12 mouse cellular contexts compared by ENCODE assay signal in the genomic region with DNA sequence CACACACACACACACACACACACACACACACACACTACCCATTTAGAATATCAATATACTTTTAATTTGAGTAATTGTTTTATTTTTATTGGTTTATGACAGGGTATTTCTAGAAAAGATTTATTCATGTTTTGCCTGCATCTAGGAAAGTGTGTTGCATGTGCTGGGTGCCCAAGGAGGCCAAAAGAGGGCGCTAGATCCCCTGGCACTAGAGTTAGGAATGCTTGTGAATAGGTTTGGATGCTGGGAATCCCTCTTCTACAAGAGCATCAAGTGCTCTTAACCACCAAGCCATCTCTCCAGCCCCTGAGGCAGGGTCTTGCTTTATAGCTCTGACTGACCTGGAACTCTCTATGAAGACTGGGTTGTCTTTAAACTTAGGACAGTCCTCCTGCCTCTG. TPM values are rescaled to one million over a fixed set of nuclear protein-coding genes. Genes with fewer than 3 reads are reported as not detected.
A peak's percentile ranks its signal among the peaks of the same experiment; 100 is the strongest.
DNase-seq lines count a peak whose midpoint lies in the region; ATAC-seq and TF ChIP-seq lines count a peak whose summit lies in the region.
"Had no signal": no experiment of that assay in that cellular context is flagged by ENCODE, and none has a peak within 500 bp of the region (broad histone marks: within the 10 kb centered on the region; RNA-seq: fewer than 3 reads in every experiment).

No protein-coding gene starts in this region.

- no peak for ATAC-seq in kidney, postnatal 0 days (replicated peaks; ENCODE audit: low FRiP score, low read depth)
- no peak for ATAC-seq in midbrain, embryonic 11.5 days (ENCODE audit: low FRiP score)
- ATAC-seq in Patski = no peak
- ATAC-seq: forebrain, embryonic 14.5 days had no signal

- H3K4me2 ChIP-seq in kidney, postnatal 0 days (ENCODE audit: low read length) = no peak overlapping the region
- H3K4me2 ChIP-seq in midbrain, embryonic 11.5 days = no peak overlapping the region
- H3K4me2 ChIP-seq: limb, embryonic 13.5 days had no signal

- H3K27me3 ChIP-seq in kidney, postnatal 0 days (ENCODE audit: insufficient read depth, low read length) = no peaks in the 10 kb centered on the region
- no peaks in the 10 kb centered on the region for H3K27me3 ChIP-seq in midbrain, embryonic 11.5 days (ENCODE audit: control insufficient read depth, insufficient read depth, low read length)
- H3K27me3 ChIP-seq in midbrain, embryonic 10.5 days (ENCODE audit: low read depth, poor library complexity, severe bottlenecking) = no peaks in the 10 kb centered on the region
- H3K27me3 ChIP-seq in Patski = no peaks in the 10 kb centered on the region
- H3K27me3 ChIP-seq: limb, embryonic 13.5 days had no signal

- H3K4me1 ChIP-seq in kidney, postnatal 0 days (replicated peaks; ENCODE audit: insufficient read depth, low read length) = no peaks in the 10 kb centered on the region
- H3K4me1 ChIP-seq in midbrain, embryonic 11.5 days (ENCODE audit: control insufficient read depth, insufficient read depth, low read length) = no peaks in the 10 kb centered on the region
- H3K4me1 ChIP-seq in midbrain, embryonic 10.5 days = no peaks in the 10 kb centered on the region
- H3K4me1 ChIP-seq: limb, embryonic 13.5 days had no signal

- DNase-seq in kidney, postnatal 0 days (ENCODE audit: low spot score) = no peak
- DNase-seq in kidney, postnatal 10 days = no peak
- peak; percentile 35 for DNase-seq in midbrain, embryonic 11.5 days (ENCODE audit: low spot score, missing footprints)
- no peak for DNase-seq in midbrain, embryonic 10.5 days (ENCODE audit: low spot score)
- DNase-seq in Patski (ENCODE audit: low read depth, low spot score) = no peak
- no peak for DNase-seq in urinary bladder, postnatal 36 days (ENCODE audit: low spot score in 2 of 2)
- no peak for DNase-seq in natural killer cell, adult 2 months (ENCODE audit: low spot score in 2 of 2)
- DNase-seq: cerebellum, adult 8-10 months; lung, postnatal 4 days; midbrain, embryonic 14.5 days had no signal

- in situ Hi-C loops in Patski (cut with MboI; ENCODE audit: low pct_unique_long_range_greater_than_20kb) = no loop called here

- no peaks in the 10 kb centered on the region for H3K36me3 ChIP-seq in kidney, postnatal 0 days (ENCODE audit: insufficient read depth, low read length)
- no peaks in the 10 kb centered on the region; the same call in 1 of the 2 replicates for H3K36me3 ChIP-seq in midbrain, embryonic 11.5 days (ENCODE audit: control insufficient read depth, insufficient read depth, low read length)
- H3K36me3 ChIP-seq in midbrain, embryonic 10.5 days = no peaks in the 10 kb centered on the region

- H3K27ac ChIP-seq in kidney, postnatal 0 days = no peak overlapping the region
- H3K27ac ChIP-seq in midbrain, embryonic 11.5 days (ENCODE audit: low read depth, low read length) = no peak overlapping the region
- no peak overlapping the region for H3K27ac ChIP-seq in midbrain, embryonic 10.5 days (replicated peaks)
- H3K27ac ChIP-seq: limb, embryonic 13.5 days had no signal

- 0% methylated on average over 1 of the region's 1 CpGs for WGBS in kidney, postnatal 0 days
- WGBS in midbrain, embryonic 11.5 days = 0% methylated on average over 1 of the region's 1 CpGs
- WGBS in midbrain, embryonic 10.5 days = 0% methylated on average over 1 of the region's 1 CpGs

- H3K4me3 ChIP-seq in kidney, postnatal 0 days (replicated peaks; ENCODE audit: low read depth, low read length) = no peak overlapping the region
- H3K4me3 ChIP-seq in midbrain, embryonic 11.5 days (ENCODE audit: low read depth, low read length) = no peak overlapping the region
- no peak overlapping the region for H3K4me3 ChIP-seq in midbrain, embryonic 10.5 days
- H3K4me3 ChIP-seq: limb, embryonic 13.5 days had no signal

- no peak overlapping the region for H3K9ac ChIP-seq in kidney, postnatal 0 days (ENCODE audit: low read depth, low read length)
- H3K9ac ChIP-seq in midbrain, embryonic 11.5 days (ENCODE audit: low read length) = no peak overlapping the region
- H3K9ac ChIP-seq: limb, embryonic 13.5 days had no signal

- POLR2A ChIA-PET in Patski (lab: Charles Lee) = no interaction called here

- CTCF ChIA-PET in Patski (lab: Charles Lee) = no interaction called here

- no peaks in the 10 kb centered on the region for H3K9me3 ChIP-seq in kidney, postnatal 0 days (replicated peaks; ENCODE audit: low read length)
- no peaks in the 10 kb centered on the region for H3K9me3 ChIP-seq in midbrain, embryonic 11.5 days (ENCODE audit: control insufficient read depth, low read length)
- no peaks in the 10 kb centered on the region for H3K9me3 ChIP-seq in midbrain, embryonic 10.5 days (replicated peaks)
- H3K9me3 ChIP-seq: limb, embryonic 13.5 days had no signal

- TF ChIP-seq CTCF in kidney, postnatal 0 days (IDR thresholded peaks at IDR 0.05; ENCODE audit: low read depth) = peak; percentile 27; the same call in 1 of the 2 replicates
- TF ChIP-seq CTCF in Patski (IDR thresholded peaks at IDR 0.05) = peak; percentile 64

RNA-seq across cellular contexts. Expression of a gene that starts 14.7 kb away (rescaled TPM):
- polyA plus RNA-seq in kidney, postnatal 0 days (2015; fragmentation: Nextera tagmentation; extraction: Ambion mirVana) = 15.5 and 16.3 TPM in 2 replicates
- polyA plus RNA-seq in midbrain, embryonic 11.5 days (2014; fragmentation: Nextera tagmentation; extraction: Ambion mirVana) = 4.2 and 4.5 TPM in 2 replicates
- 3.9 and 5.4 TPM in 2 replicates for polyA plus RNA-seq in midbrain, embryonic 10.5 days (2016; fragmentation: Nextera tagmentation; extraction: Ambion mirVana)
- polyA plus RNA-seq in Patski (2021) = 0.27 TPM

RNA-seq across cellular contexts. Expression of a gene that starts 18.8 kb away (rescaled TPM):
- polyA plus RNA-seq in kidney, postnatal 0 days (2015; fragmentation: Nextera tagmentation; extraction: Ambion mirVana) = 317 and 325 TPM in 2 replicates
- 332 and 341 TPM in 2 replicates for polyA plus RNA-seq in midbrain, embryonic 11.5 days (2014; fragmentation: Nextera tagmentation; extraction: Ambion mirVana)
- 314 and 322 TPM in 2 replicates for polyA plus RNA-seq in midbrain, embryonic 10.5 days (2016; fragmentation: Nextera tagmentation; extraction: Ambion mirVana)
- polyA plus RNA-seq in Patski (2021) = 243 TPM

RNA-seq across cellular contexts. Expression of a gene that starts 19.0 kb away (rescaled TPM):
- polyA plus RNA-seq in kidney, postnatal 0 days (2015; fragmentation: Nextera tagmentation; extraction: Ambion mirVana) = 0.72 and 1.1 TPM in 2 replicates
- 0.79 and 0.81 TPM in 2 replicates for polyA plus RNA-seq in midbrain, embryonic 11.5 days (2014; fragmentation: Nextera tagmentation; extraction: Ambion mirVana)
- 0.97 and 1.3 TPM in 2 replicates for polyA plus RNA-seq in midbrain, embryonic 10.5 days (2016; fragmentation: Nextera tagmentation; extraction: Ambion mirVana)
- polyA plus RNA-seq in Patski (2021) = 0.65 TPM

RNA-seq across cellular contexts. Expression of a gene that starts 48.9 kb away (rescaled TPM):
- 0.97 and 1.7 TPM in 2 replicates for polyA plus RNA-seq in kidney, postnatal 0 days (2015; fragmentation: Nextera tagmentation; extraction: Ambion mirVana)
- 6.5 and 7.7 TPM in 2 replicates for polyA plus RNA-seq in midbrain, embryonic 11.5 days (2014; fragmentation: Nextera tagmentation; extraction: Ambion mirVana)
- polyA plus RNA-seq in midbrain, embryonic 10.5 days (2016; fragmentation: Nextera tagmentation; extraction: Ambion mirVana) = 2.7 and 3.6 TPM in 2 replicates
- 0.06 TPM for polyA plus RNA-seq in Patski (2021)
